Mouse (Mus musculus) CH12F3 (cell line): ENCODE data around the gene Slc38a7.
"Not testable (repeated sequence)": the region's sequence is repeated elsewhere in the genome, so short reads cannot be mapped to it uniquely, and the experiment has no call there.

Experiments
- in situ Hi-C: fragments of 300-500 bp; cut with MboI; formaldehyde crosslinking; loops from 2 replicates; pipeline ENCODE4 v1.14.3; 2020; ENCODE audit warnings: low sequenced_read_pairs

Gene Slc38a7

GRCm38 (mm10) chr8:95853102-95853843 is at the start of gene Slc38a7:
Slc38a7 (minus strand) TSS chr8:95853539.
- in situ Hi-C loops, result no loop called here

GRCm38 (mm10) chr8:95901864-95902263 is 48.5 kb upstream of the Slc38a7 start:
- in situ Hi-C loops, result loop anchor here (25.0 kb wide), 1 partner anchor 290 kb away; no protein-coding TSS in a partner anchor

- in situ Hi-C loops, result no loop called here
Observed at GRCm38 (mm10) chr8:95893701-95894100, 40.4 kb upstream of the Slc38a7 start.

- in situ Hi-C loops, result no loop called here
Observed at GRCm38 (mm10) chr8:95888285-95889136, 35.2 kb upstream of the Slc38a7 start, which contains the start of gene Got2. Got2 (minus strand) TSS chr8:95888547.

- in situ Hi-C loops, result no loop called here
Observed at GRCm38 (mm10) chr8:95887578-95888284, 34.4 kb upstream of the Slc38a7 start.

- in situ Hi-C loops, result no loop called here
Observed at GRCm38 (mm10) chr8:95886647-95887577, 33.6 kb upstream of the Slc38a7 start.

GRCm38 (mm10) chr8:95885966-95886365 is 32.6 kb upstream of the Slc38a7 start:
- in situ Hi-C loops, result no loop called here

- in situ Hi-C loops, result no loop called here
Observed at GRCm38 (mm10) chr8:95885271-95885841, 32.0 kb upstream of the Slc38a7 start.

GRCm38 (mm10) chr8:95884491-95884890 is 31.2 kb upstream of the Slc38a7 start:
- in situ Hi-C loops, result no loop called here

- in situ Hi-C loops, result no loop called here
Observed at GRCm38 (mm10) chr8:95882191-95882590, 28.9 kb upstream of the Slc38a7 start.

GRCm38 (mm10) chr8:95881576-95881975 is 28.2 kb upstream of the Slc38a7 start:
- in situ Hi-C loops, result no loop called here

- in situ Hi-C loops, result no loop called here
Observed at GRCm38 (mm10) chr8:95879823-95880222, 26.5 kb upstream of the Slc38a7 start.

GRCm38 (mm10) chr8:95878176-95878962 is 25.0 kb upstream of the Slc38a7 start:
- in situ Hi-C loops, result no loop called here

GRCm38 (mm10) chr8:95875270-95875669 is 21.9 kb upstream of the Slc38a7 start:
- in situ Hi-C loops, result no loop called here

GRCm38 (mm10) chr8:95871690-95872089 is 18.4 kb upstream of the Slc38a7 start:
- in situ Hi-C loops, result no loop called here

- in situ Hi-C loops, result not testable (repeated sequence)
Observed at GRCm38 (mm10) chr8:95864851-95865250, 11.5 kb upstream of the Slc38a7 start.

- in situ Hi-C loops, result not testable (repeated sequence)
Observed at GRCm38 (mm10) chr8:95863761-95864440, 10.6 kb upstream of the Slc38a7 start.

- in situ Hi-C loops, result no loop called here
Observed at GRCm38 (mm10) chr8:95854174-95854573, 835 bp upstream of the Slc38a7 start.
